Mouse (Mus musculus): Measurements from ENCODE around the gene Slk. TPM values are rescaled to one million over a fixed set of nuclear protein-coding genes. Genes with fewer than 3 reads are reported as not detected.

The Slk gene
- polyA plus RNA-seq, 1 experiment from 2014 or later, result 10.4 TPM

- H3K36me3 ChIP-seq (ENCODE audit: control insufficient read depth, insufficient read depth, low read length), result no peaks in the 10 kb centered on the region; the same call in 1 of the 2 replicates
- H3K27ac ChIP-seq (ENCODE audit: low read depth, low read length), result no peak overlapping the region
- no peaks in the 10 kb centered on the region for H3K27me3 ChIP-seq (ENCODE audit: control insufficient read depth, insufficient read depth, low read length)
- no peak overlapping the region for H3K4me3 ChIP-seq (ENCODE audit: low read depth, low read length)
- DNase-seq (ENCODE audit: low spot score, missing footprints), result no peak
- no peak overlapping the region for H3K9ac ChIP-seq (ENCODE audit: low read length)
- no peaks in the 10 kb centered on the region for H3K9me3 ChIP-seq (ENCODE audit: control insufficient read depth, low read length)
- no peak overlapping the region for H3K4me2 ChIP-seq
- ATAC-seq (ENCODE audit: low FRiP score), result no peak
- H3K4me1 ChIP-seq (ENCODE audit: control insufficient read depth, insufficient read depth, low read length), result no peaks in the 10 kb centered on the region
- 96% methylated on average over 5 of the region's 5 CpGs for WGBS
Observed at GRCm38 (mm10) chr19:47631799-47632198, 52.3 kb downstream of the Slk start.

- Histone ChIP-seq H3K4me1 (ENCODE audit: control insufficient read depth, insufficient read depth, low read length) (no peaks in the 10 kb centered on the region), H3K27ac (ENCODE audit: low read depth, low read length) (no peak overlapping the region), H3K27me3 (ENCODE audit: control insufficient read depth, insufficient read depth, low read length) (no peaks in the 10 kb centered on the region), H3K4me3 (ENCODE audit: low read depth, low read length) (no peak overlapping the region), H3K9ac (ENCODE audit: low read length) (no peak overlapping the region), H3K36me3 (ENCODE audit: control insufficient read depth, insufficient read depth, low read length) (no peaks in the 10 kb centered on the region), H3K9me3 (ENCODE audit: control insufficient read depth, low read length) (no peaks in the 10 kb centered on the region), H3K4me2 (no peak overlapping the region)
- ATAC-seq (ENCODE audit: low FRiP score) (no peak), DNase-seq (ENCODE audit: low spot score, missing footprints) (no peak)
- WGBS, result 95% methylated on average over 4 of the region's 4 CpGs
Observed at GRCm38 (mm10) chr19:47635380-47635779, 55.9 kb downstream of the Slk start.

GRCm38 (mm10) chr19:47643910-47644309 is 64.4 kb downstream of the Slk start:
- Histone ChIP-seq H3K9ac (ENCODE audit: low read length) (no peak overlapping the region), H3K36me3 (ENCODE audit: control insufficient read depth, insufficient read depth, low read length) (no peaks in the 10 kb centered on the region; the same call in 1 of the 2 replicates), H3K4me2 (no peak overlapping the region), H3K4me1 (ENCODE audit: control insufficient read depth, insufficient read depth, low read length) (peaks cover 3% of the 10 kb centered on the region; the same call in 1 of the 2 replicates), H3K27ac (ENCODE audit: low read depth, low read length) (no peak overlapping the region), H3K4me3 (ENCODE audit: low read depth, low read length) (no peak overlapping the region), H3K27me3 (ENCODE audit: control insufficient read depth, insufficient read depth, low read length) (no peaks in the 10 kb centered on the region), H3K9me3 (ENCODE audit: control insufficient read depth, low read length) (no peaks in the 10 kb centered on the region)
- ATAC-seq (ENCODE audit: low FRiP score), result no peak
- no peak for DNase-seq (ENCODE audit: low spot score, missing footprints)
- 68% methylated on average over 2 of the region's 2 CpGs for WGBS

DNA sequence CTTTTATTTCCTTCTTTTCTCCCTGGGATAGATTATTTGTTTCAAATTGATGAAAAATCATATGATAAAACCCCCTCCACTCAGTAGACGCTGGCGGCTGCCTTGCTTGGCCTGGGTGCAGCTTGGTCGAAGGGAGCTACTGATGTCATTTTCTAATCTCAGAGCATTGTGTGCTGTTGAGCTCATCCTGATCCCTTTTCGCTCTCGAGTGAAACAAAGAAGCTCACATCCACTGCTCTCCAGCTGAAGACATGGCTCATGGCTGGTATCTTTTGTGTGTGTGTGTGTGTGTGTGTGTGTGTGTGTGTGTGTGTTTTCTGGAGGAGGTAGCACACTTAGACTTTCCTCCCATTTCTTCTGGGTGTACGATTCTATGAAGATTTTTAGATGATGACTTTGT is 66.1 kb downstream of the Slk start:
- H3K36me3 ChIP-seq (ENCODE audit: control insufficient read depth, insufficient read depth, low read length), result no peaks in the 10 kb centered on the region; the same call in 1 of the 2 replicates
- 48% methylated on average over 6 of the region's 6 CpGs for WGBS
- no peaks in the 10 kb centered on the region for H3K27me3 ChIP-seq (ENCODE audit: control insufficient read depth, insufficient read depth, low read length)
- DNase-seq (ENCODE audit: low spot score, missing footprints) (no peak), ATAC-seq (ENCODE audit: low FRiP score) (no peak)
- no peak overlapping the region for H3K9ac ChIP-seq (ENCODE audit: low read length)
- no peak overlapping the region for H3K4me3 ChIP-seq (ENCODE audit: low read depth, low read length)
- no peak overlapping the region for H3K27ac ChIP-seq (ENCODE audit: low read depth, low read length)
- peaks cover 3% of the 10 kb centered on the region; the same call in 1 of the 2 replicates for H3K4me1 ChIP-seq (ENCODE audit: control insufficient read depth, insufficient read depth, low read length)
- H3K9me3 ChIP-seq (ENCODE audit: control insufficient read depth, low read length), result no peaks in the 10 kb centered on the region
- no peak overlapping the region for H3K4me2 ChIP-seq

DNA sequence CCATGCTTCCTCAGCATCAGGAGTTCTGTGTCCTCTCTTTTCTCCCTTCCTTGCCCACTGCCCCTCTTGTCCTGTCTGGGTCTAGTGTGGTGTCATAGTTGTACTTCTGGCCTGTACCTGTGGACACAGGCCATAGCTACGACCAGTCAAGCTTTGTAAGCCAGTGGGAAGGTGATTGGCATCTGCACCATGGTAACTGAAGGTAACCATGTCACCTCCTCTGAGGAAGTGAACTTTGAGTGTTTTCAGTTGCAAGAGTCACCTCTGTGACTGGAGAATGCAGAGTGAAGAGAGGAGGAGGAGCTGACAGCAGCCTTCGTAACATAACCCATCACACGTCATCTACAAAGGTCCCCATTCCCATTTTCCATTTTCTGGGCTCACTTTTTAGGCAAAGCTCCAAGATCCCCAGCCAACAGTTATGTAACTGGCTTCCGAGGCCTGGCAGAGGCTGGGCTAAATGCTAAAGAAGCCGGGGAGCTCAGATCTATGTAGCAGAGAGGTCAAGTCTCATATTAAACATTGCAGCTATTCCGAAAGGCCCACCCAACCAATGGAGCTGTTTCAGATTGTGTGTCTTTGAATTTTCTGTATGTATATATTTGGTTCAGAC is 67.1 kb downstream of the Slk start:
- Histone ChIP-seq H3K27me3 (ENCODE audit: control insufficient read depth, insufficient read depth, low read length) (no peaks in the 10 kb centered on the region), H3K4me1 (ENCODE audit: control insufficient read depth, insufficient read depth, low read length) (peaks cover 3% of the 10 kb centered on the region; the same call in 1 of the 2 replicates), H3K4me2 (no peak overlapping the region), H3K4me3 (ENCODE audit: low read depth, low read length) (no peak overlapping the region), H3K27ac (ENCODE audit: low read depth, low read length) (no peak overlapping the region), H3K36me3 (ENCODE audit: control insufficient read depth, insufficient read depth, low read length) (no peaks in the 10 kb centered on the region; the same call in 1 of the 2 replicates), H3K9me3 (ENCODE audit: control insufficient read depth, low read length) (no peaks in the 10 kb centered on the region), H3K9ac (ENCODE audit: low read length) (no peak overlapping the region)
- no peak for DNase-seq (ENCODE audit: low spot score, missing footprints)
- 91% methylated on average over 6 of the region's 6 CpGs for WGBS
- ATAC-seq (ENCODE audit: low FRiP score), result no peak

GRCm38 (mm10) chr19:47649071-47649470 is 69.6 kb downstream of the Slk start:
- DNase-seq (ENCODE audit: low spot score, missing footprints) (no peak), ATAC-seq (ENCODE audit: low FRiP score) (no peak)

GRCm38 (mm10) chr19:47650366-47651159 is 71.1 kb downstream of the Slk start:
- 90% methylated on average over 16 of the region's 16 CpGs for WGBS
- Histone ChIP-seq H3K36me3 (ENCODE audit: control insufficient read depth, insufficient read depth, low read length) (no peaks in the 10 kb centered on the region; the same call in 1 of the 2 replicates), H3K9me3 (ENCODE audit: control insufficient read depth, low read length) (no peaks in the 10 kb centered on the region), H3K27me3 (ENCODE audit: control insufficient read depth, insufficient read depth, low read length) (no peaks in the 10 kb centered on the region), H3K27ac (ENCODE audit: low read depth, low read length) (no peak overlapping the region), H3K4me2 (no peak overlapping the region), H3K4me3 (ENCODE audit: low read depth, low read length) (no peak overlapping the region), H3K4me1 (ENCODE audit: control insufficient read depth, insufficient read depth, low read length) (no peaks in the 10 kb centered on the region), H3K9ac (ENCODE audit: low read length) (no peak overlapping the region)
- DNase-seq (ENCODE audit: low spot score, missing footprints) (no peak), ATAC-seq (ENCODE audit: low FRiP score) (no peak)

More at GRCm38 (mm10) chr19:47649071-47649470, 69.6 kb downstream of the Slk start:
- Histone ChIP-seq H3K9ac (ENCODE audit: low read length) (no peak overlapping the region), H3K36me3 (ENCODE audit: control insufficient read depth, insufficient read depth, low read length) (no peaks in the 10 kb centered on the region; the same call in 1 of the 2 replicates), H3K27ac (ENCODE audit: low read depth, low read length) (no peak overlapping the region), H3K4me1 (ENCODE audit: control insufficient read depth, insufficient read depth, low read length) (peaks cover 3% of the 10 kb centered on the region; the same call in 1 of the 2 replicates), H3K4me3 (ENCODE audit: low read depth, low read length) (no peak overlapping the region), H3K4me2 (no peak overlapping the region), H3K27me3 (ENCODE audit: control insufficient read depth, insufficient read depth, low read length) (no peaks in the 10 kb centered on the region), H3K9me3 (ENCODE audit: control insufficient read depth, low read length) (no peaks in the 10 kb centered on the region)
- 95% methylated on average over 6 of the region's 6 CpGs for WGBS

GRCm38 (mm10) chr19:47651160-47651480 is 71.6 kb downstream of the Slk start:
- Histone ChIP-seq H3K27ac (ENCODE audit: low read depth, low read length) (no peak overlapping the region), H3K9ac (ENCODE audit: low read length) (no peak overlapping the region), H3K4me1 (ENCODE audit: control insufficient read depth, insufficient read depth, low read length) (no peaks in the 10 kb centered on the region), H3K9me3 (ENCODE audit: control insufficient read depth, low read length) (no peaks in the 10 kb centered on the region), H3K36me3 (ENCODE audit: control insufficient read depth, insufficient read depth, low read length) (no peaks in the 10 kb centered on the region; the same call in 1 of the 2 replicates), H3K27me3 (ENCODE audit: control insufficient read depth, insufficient read depth, low read length) (no peaks in the 10 kb centered on the region), H3K4me2 (no peak overlapping the region), H3K4me3 (ENCODE audit: low read depth, low read length) (no peak overlapping the region)
- DNase-seq (ENCODE audit: low spot score, missing footprints) (no peak), ATAC-seq (ENCODE audit: low FRiP score) (no peak)
- WGBS, result 92% methylated on average over 5 of the region's 5 CpGs

DNA sequence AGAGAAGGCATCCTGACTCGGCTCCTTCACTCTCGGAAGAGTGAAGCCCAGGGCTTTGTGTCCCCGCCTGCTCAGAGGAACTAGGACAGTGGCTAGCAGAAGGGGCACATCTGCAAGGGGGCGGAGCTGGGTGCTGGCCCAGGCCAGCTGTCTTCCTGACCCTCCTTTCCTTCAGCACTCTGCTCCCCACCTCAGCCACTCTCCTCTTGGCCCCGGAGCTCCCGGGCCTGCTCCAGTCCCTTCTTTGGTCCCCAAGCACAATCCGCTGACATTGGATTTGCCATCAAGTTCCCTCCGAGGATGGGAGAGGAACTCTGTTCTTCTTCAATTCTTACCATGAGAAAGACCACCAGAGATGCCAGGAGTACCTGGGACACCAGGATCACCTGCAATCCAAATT is 72.8 kb downstream of the Slk start:
- no peaks in the 10 kb centered on the region; the same call in 1 of the 2 replicates for H3K36me3 ChIP-seq (ENCODE audit: control insufficient read depth, insufficient read depth, low read length)
- WGBS, result 74% methylated on average over 8 of the region's 8 CpGs
- DNase-seq (ENCODE audit: low spot score, missing footprints) (no peak), ATAC-seq (ENCODE audit: low FRiP score) (no peak)
- no peaks in the 10 kb centered on the region for H3K27me3 ChIP-seq (ENCODE audit: control insufficient read depth, insufficient read depth, low read length)
- H3K4me2 ChIP-seq, result no peak overlapping the region
- H3K9me3 ChIP-seq (ENCODE audit: control insufficient read depth, low read length), result no peaks in the 10 kb centered on the region
- H3K4me3 ChIP-seq (ENCODE audit: low read depth, low read length), result no peak overlapping the region
- H3K4me1 ChIP-seq (ENCODE audit: control insufficient read depth, insufficient read depth, low read length), result no peaks in the 10 kb centered on the region
- H3K9ac ChIP-seq (ENCODE audit: low read length), result no peak overlapping the region
- no peak overlapping the region for H3K27ac ChIP-seq (ENCODE audit: low read depth, low read length)

Measured in midbrain, embryonic 11.5 days (tissue).